Mouse (Mus musculus): ENCODE measurements around the gene Gga1. TPM values are rescaled to one million over a fixed set of nuclear protein-coding genes. Genes with fewer than 3 reads are reported as not detected.

Gga1 gene
- polyA plus RNA-seq, 1 experiment from 2014 or later: 31.7 TPM

DNA sequence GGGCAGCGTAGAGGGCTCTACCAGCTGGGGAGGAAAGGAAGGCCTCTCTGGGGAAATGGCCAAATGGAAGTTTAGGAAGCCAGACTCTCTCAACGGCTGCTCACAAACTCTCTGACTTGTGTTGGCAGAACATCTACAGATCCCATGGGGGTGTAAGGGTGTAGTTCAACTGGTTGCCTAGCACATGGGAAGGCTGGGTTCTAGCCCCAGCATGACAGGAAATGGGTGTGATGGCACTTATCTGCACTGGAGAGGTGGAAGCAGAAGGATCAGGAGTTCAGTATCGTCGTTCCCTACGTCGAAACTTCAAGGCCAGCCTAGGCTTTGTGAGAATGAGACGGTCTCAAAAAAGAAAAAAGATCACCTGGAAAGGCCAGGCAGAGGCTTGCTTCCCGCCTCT lies 32.0 kb downstream of the Gga1 start:
- no peak overlapping the region for H3K9ac ChIP-seq (replicated peaks; ENCODE audit: low read depth, low read length)
- peaks cover 5% of the 10 kb centered on the region; the same call in 1 of the 2 replicates for H3K4me1 ChIP-seq (ENCODE audit: control insufficient read depth, insufficient read depth, low read length)
- no peak overlapping the region for H3K27ac ChIP-seq (ENCODE audit: low read depth, low read length)
- H3K27me3 ChIP-seq (ENCODE audit: control insufficient read depth, insufficient read depth, low read length): no peaks in the 10 kb centered on the region
- H3K36me3 ChIP-seq (ENCODE audit: control insufficient read depth, insufficient read depth, low read length): no peaks in the 10 kb centered on the region
- no peaks in the 10 kb centered on the region for H3K9me3 ChIP-seq (ENCODE audit: control insufficient read depth, low read length)
- no peak for ATAC-seq (ENCODE audit: low read depth)
- no peak overlapping the region for H3K4me3 ChIP-seq (ENCODE audit: low read depth, low read length)
- 88% methylated on average over 8 of the region's 8 CpGs for WGBS
- no peak overlapping the region for H3K4me2 ChIP-seq (ENCODE audit: low read depth, low read length)

DNA sequence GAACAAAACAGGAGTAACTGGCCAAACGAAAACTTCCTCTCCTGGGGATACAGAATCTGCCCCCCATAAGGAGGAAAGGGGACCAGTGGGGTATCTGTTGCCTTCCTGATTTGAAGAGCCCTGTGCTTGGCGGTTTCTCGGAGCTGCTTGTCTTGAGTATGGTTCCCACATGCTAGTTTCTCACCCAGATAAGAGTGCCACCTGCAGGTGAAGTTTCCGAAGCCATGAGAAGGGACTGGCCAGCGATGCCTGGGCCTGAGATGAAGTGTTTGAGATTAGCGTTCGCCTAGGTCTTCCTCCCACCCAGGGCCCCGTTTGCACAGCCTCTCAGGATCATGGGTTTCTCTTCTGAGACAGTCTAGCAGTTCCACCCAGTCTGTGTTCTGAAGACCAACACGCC lies 35.0 kb downstream of the Gga1 start:
- no peaks in the 10 kb centered on the region for H3K9me3 ChIP-seq (ENCODE audit: control insufficient read depth, low read length)
- no peak overlapping the region for H3K9ac ChIP-seq (replicated peaks; ENCODE audit: low read depth, low read length)
- 32% methylated on average over 9 of the region's 9 CpGs for WGBS
- ATAC-seq (ENCODE audit: low read depth): no peak
- peaks cover 27% of the 10 kb centered on the region for H3K4me1 ChIP-seq (ENCODE audit: control insufficient read depth, insufficient read depth, low read length)
- no peak overlapping the region for H3K4me2 ChIP-seq (ENCODE audit: low read depth, low read length)
- no peaks in the 10 kb centered on the region for H3K36me3 ChIP-seq (ENCODE audit: control insufficient read depth, insufficient read depth, low read length)
- no peak overlapping the region for H3K4me3 ChIP-seq (ENCODE audit: low read depth, low read length)
- no peak overlapping the region for H3K27ac ChIP-seq (ENCODE audit: low read depth, low read length)
- no peaks in the 10 kb centered on the region for H3K27me3 ChIP-seq (ENCODE audit: control insufficient read depth, insufficient read depth, low read length)

DNA sequence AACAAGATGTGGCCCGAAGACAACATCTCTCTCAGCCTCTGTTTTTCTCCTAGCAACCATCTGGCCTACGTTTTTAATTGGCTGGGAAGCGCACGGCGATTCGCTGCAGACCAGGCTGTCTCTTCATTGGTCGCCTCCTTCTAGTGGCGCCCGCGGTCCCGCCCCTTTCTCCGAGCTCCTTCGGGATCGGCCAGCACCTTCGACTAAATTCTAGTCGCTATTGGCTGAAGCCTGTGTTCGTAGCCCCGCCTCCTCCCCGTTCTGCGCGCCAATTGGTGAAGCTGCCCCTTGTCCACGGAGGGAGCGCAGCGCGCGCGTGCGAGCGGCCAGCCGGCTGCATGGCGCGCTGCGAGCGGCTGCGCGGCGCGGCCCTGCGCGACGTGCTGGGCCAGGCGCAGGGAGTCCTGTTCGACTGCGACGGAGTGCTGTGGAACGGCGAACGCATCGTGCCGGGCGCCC lies 36.7 kb downstream of the Gga1 start, which contains the start of gene Pdxp:
Pdxp (plus strand) TSS at position 288 of the 459 bp plus-strand sequence.
- Histone ChIP-seq H3K9me3 (ENCODE audit: control insufficient read depth, low read length) (no peaks in the 10 kb centered on the region), H3K4me3 (ENCODE audit: low read depth, low read length) (peak within 1 kb of the TSS; percentile 71), H3K9ac (replicated peaks; ENCODE audit: low read depth, low read length) (peak within 1 kb of the TSS; percentile 77), H3K27ac (ENCODE audit: low read depth, low read length) (peak within 1 kb of the TSS; percentile 97), H3K4me1 (ENCODE audit: control insufficient read depth, insufficient read depth, low read length) (peaks cover 27% of the 10 kb centered on the region), H3K4me2 (ENCODE audit: low read depth, low read length) (peak within 1 kb of the TSS; percentile 89), H3K36me3 (ENCODE audit: control insufficient read depth, insufficient read depth, low read length) (no peaks in the 10 kb centered on the region), H3K27me3 (ENCODE audit: control insufficient read depth, insufficient read depth, low read length) (no peaks in the 10 kb centered on the region)
- peak; percentile 94 for ATAC-seq (ENCODE audit: low read depth)
- WGBS: under 1% methylated on average over 51 of the region's 51 CpGs

DNA sequence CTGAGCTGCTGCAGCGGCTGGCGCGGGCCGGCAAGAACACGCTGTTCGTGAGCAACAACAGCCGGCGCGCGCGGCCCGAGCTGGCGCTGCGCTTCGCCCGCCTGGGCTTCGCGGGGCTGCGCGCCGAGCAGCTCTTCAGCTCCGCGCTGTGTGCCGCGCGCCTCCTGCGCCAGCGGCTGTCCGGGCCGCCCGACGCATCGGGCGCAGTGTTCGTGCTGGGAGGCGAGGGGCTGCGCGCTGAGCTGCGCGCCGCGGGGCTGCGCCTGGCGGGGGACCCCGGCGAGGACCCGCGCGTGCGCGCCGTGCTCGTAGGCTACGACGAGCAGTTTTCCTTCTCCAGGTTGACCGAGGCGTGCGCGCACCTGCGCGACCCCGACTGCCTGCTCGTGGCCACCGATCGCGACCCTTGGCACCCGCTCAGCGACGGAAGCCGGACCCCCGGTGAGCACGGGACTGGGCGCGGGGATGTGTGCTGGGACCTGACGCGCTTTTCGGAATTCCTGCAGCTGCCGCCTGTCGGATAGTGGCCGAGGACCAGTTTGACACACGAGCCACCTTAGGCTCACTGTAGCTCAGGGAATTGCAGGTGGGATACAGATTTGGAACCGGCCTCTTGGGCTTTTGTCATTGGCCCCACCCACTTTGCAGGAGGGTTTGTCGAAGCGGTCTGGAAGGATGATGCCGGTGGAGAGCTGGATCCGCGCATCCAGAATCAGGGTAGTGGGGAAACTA lies 37.3 kb downstream of the Gga1 start:
- Histone ChIP-seq H3K4me3 (ENCODE audit: low read depth, low read length) (peak overlapping the region; percentile 71), H3K4me1 (ENCODE audit: control insufficient read depth, insufficient read depth, low read length) (peaks cover 27% of the 10 kb centered on the region), H3K36me3 (ENCODE audit: control insufficient read depth, insufficient read depth, low read length) (no peaks in the 10 kb centered on the region), H3K4me2 (ENCODE audit: low read depth, low read length) (peak overlapping the region; percentile 89), H3K9me3 (ENCODE audit: control insufficient read depth, low read length) (no peaks in the 10 kb centered on the region), H3K27ac (ENCODE audit: low read depth, low read length) (peak overlapping the region; percentile 97), H3K9ac (replicated peaks; ENCODE audit: low read depth, low read length) (peak overlapping the region; percentile 77), H3K27me3 (ENCODE audit: control insufficient read depth, insufficient read depth, low read length) (no peaks in the 10 kb centered on the region)
- WGBS: under 1% methylated on average over 72 of the region's 87 CpGs
- peak; percentile 73 for ATAC-seq (ENCODE audit: low read depth)

DNA sequence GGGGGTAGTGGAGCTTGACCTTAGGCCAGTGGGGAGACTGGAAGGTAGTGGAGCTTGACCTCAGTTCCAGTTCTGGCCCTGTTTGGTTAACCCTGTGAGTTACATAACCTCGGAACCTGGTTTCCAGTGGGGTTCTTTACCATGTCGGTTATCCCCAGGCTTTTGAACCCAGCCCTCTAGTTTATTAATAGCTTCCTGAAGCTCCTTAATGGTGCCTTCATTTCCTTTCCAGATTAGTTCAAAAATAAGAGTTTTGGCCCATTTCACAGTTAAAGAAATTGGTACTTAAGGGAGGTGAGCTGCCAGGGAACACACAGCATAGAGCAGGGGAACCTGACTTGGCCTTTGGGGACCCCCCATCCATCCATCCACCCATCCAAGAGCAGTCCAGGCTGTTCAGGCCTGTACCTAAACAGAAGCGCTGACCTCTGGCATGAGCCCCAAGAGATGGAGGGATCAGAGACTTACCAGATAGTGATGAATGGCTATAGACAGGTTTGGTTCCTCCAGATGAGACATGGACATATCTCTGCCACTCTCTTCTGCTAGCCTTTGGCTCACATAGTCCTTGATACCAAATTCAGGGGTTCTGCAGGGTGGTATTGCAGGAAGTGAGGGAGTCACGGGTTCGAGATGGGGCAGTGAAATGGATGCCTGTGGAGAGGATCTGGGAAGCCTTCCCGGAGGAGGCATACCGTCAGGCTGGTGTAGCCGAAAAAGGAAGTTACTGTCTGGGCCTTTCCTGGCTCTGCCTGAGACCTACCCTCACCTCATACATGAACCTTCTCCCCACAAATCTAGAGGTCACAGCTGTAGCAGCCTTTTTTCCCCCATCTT lies 38.1 kb downstream of the Gga1 start:
- Histone ChIP-seq H3K9ac (replicated peaks; ENCODE audit: low read depth, low read length) (peak overlapping the region; percentile 77), H3K9me3 (ENCODE audit: control insufficient read depth, low read length) (no peaks in the 10 kb centered on the region), H3K4me2 (ENCODE audit: low read depth, low read length) (peak overlapping the region; percentile 89), H3K27ac (ENCODE audit: low read depth, low read length) (peak overlapping the region; percentile 97), H3K4me3 (ENCODE audit: low read depth, low read length) (peak overlapping the region; percentile 71), H3K27me3 (ENCODE audit: control insufficient read depth, insufficient read depth, low read length) (no peaks in the 10 kb centered on the region), H3K4me1 (ENCODE audit: control insufficient read depth, insufficient read depth, low read length) (peaks cover 27% of the 10 kb centered on the region), H3K36me3 (ENCODE audit: control insufficient read depth, insufficient read depth, low read length) (no peaks in the 10 kb centered on the region)
- 50% methylated on average over 8 of the region's 8 CpGs for WGBS
- ATAC-seq (ENCODE audit: low read depth): no peak

DNA sequence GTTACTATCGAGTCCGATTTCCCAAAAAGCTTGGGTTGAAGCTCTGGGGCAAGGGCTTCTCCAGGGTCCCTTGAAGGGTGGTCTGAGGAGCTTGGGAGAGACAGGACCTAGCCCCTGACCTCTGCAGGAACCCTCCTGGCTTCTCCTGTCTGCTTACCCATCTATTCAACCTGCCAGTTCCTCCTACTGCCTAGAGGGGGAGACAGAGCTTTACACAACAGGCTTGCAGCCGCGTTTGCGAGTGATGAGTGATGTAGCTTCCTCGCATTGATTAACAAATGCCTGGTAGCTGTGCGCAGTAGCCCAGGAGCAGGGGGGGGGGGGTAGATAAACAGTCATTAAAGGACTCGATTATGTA lies 38.6 kb downstream of the Gga1 start:
- Histone ChIP-seq H3K4me3 (ENCODE audit: low read depth, low read length) (peak overlapping the region; percentile 71), H3K36me3 (ENCODE audit: control insufficient read depth, insufficient read depth, low read length) (no peaks in the 10 kb centered on the region), H3K4me2 (ENCODE audit: low read depth, low read length) (peak overlapping the region; percentile 89), H3K4me1 (ENCODE audit: control insufficient read depth, insufficient read depth, low read length) (peaks cover 27% of the 10 kb centered on the region), H3K27ac (ENCODE audit: low read depth, low read length) (peak overlapping the region; percentile 8; the same call in 1 of the 2 replicates), H3K9me3 (ENCODE audit: control insufficient read depth, low read length) (no peaks in the 10 kb centered on the region), H3K27me3 (ENCODE audit: control insufficient read depth, insufficient read depth, low read length) (no peaks in the 10 kb centered on the region), H3K9ac (replicated peaks; ENCODE audit: low read depth, low read length) (peak overlapping the region; percentile 52)
- peak; percentile 14; the same call in 1 of the 2 replicates for ATAC-seq (ENCODE audit: low read depth)
- 5% methylated on average over 8 of the region's 8 CpGs for WGBS

DNA sequence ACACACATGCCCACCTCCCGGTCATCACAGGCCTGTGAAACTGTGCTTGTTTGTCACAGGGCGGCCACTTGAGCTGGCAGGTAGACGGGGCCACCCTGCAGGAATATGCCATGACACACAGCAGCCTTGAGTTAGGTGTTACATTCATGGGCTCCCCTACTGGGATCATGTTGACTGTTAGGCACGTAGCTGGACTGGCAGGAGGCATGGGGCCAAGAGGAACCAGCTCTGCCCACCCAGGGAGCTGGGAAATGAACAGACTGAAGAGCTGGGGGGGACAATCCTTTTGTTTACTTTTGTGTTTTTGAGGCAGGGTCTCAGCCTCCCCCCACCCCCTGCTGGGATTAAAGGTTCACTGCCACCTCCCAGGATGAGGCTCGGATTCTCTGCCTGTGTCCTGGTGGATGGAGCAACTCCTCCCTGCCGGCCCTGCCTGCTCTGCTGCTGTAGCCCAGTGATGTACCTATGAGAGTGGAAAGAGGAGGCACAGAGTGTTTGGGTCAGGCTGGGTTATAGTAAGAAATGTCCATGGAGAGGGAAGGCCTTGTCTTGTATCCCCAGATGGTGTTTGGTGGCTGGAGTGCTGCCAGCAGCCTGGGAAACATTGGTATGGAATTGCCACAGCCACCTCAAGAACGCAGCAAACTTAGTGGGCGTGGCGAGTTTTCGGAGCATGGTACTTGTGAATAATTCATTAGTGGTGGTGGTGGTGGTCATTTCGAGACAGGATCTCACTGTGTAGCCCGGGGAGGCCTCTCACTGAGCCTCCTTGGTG lies 39.2 kb downstream of the Gga1 start:
- WGBS: 35% methylated on average over 12 of the region's 12 CpGs
- Histone ChIP-seq H3K36me3 (ENCODE audit: control insufficient read depth, insufficient read depth, low read length) (no peaks in the 10 kb centered on the region), H3K27ac (ENCODE audit: low read depth, low read length) (peak overlapping the region; percentile 8; the same call in 1 of the 2 replicates), H3K27me3 (ENCODE audit: control insufficient read depth, insufficient read depth, low read length) (no peaks in the 10 kb centered on the region), H3K4me2 (ENCODE audit: low read depth, low read length) (peak overlapping the region; percentile 89), H3K4me1 (ENCODE audit: control insufficient read depth, insufficient read depth, low read length) (peaks cover 27% of the 10 kb centered on the region), H3K4me3 (ENCODE audit: low read depth, low read length) (peak overlapping the region; percentile 71), H3K9me3 (ENCODE audit: control insufficient read depth, low read length) (no peaks in the 10 kb centered on the region), H3K9ac (replicated peaks; ENCODE audit: low read depth, low read length) (peak overlapping the region; percentile 52)
- no peak for ATAC-seq (ENCODE audit: low read depth)

DNA sequence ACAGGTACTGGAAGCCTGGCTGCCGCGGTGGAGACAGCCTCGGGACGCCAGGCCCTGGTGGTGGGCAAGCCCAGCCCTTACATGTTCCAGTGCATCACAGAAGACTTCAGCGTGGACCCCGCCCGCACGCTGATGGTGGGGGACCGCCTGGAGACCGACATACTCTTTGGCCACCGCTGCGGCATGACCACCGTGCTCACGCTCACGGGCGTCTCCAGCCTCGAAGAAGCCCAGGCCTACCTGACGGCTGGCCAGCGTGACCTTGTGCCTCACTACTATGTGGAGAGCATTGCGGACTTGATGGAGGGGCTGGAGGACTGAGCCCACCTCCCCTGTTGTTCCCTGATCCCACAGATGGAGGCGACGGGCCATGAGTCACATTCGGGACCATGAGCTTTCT lies 41.1 kb downstream of the Gga1 start:
- Histone ChIP-seq H3K27me3 (ENCODE audit: control insufficient read depth, insufficient read depth, low read length) (no peaks in the 10 kb centered on the region), H3K4me2 (ENCODE audit: low read depth, low read length) (no peak overlapping the region), H3K9me3 (ENCODE audit: control insufficient read depth, low read length) (no peaks in the 10 kb centered on the region), H3K36me3 (ENCODE audit: control insufficient read depth, insufficient read depth, low read length) (no peaks in the 10 kb centered on the region), H3K4me1 (ENCODE audit: control insufficient read depth, insufficient read depth, low read length) (peaks cover 25% of the 10 kb centered on the region), H3K4me3 (ENCODE audit: low read depth, low read length) (no peak overlapping the region), H3K9ac (replicated peaks; ENCODE audit: low read depth, low read length) (no peak overlapping the region), H3K27ac (ENCODE audit: low read depth, low read length) (no peak overlapping the region)
- ATAC-seq (ENCODE audit: low read depth): no peak
- 94% methylated on average over 23 of the region's 23 CpGs for WGBS

Measured in neural tube, embryonic 14.5 days (tissue).